In genomic region chr6:8524717-8525116, GRCm38 (mm10) we compare ENCODE assay signal across 16 mouse cellular contexts.
"Had no signal": no experiment of that assay in that cellular context is flagged by ENCODE, and none has a peak within 500 bp of the region (broad histone marks: within the 10 kb centered on the region; RNA-seq: fewer than 3 reads in every experiment).

No protein-coding gene starts in this region.

- H3K4me1 ChIP-seq: limb, embryonic 10.5 days had no signal

- H3K4me3 ChIP-seq: left cerebral cortex, adult 2 months; limb, embryonic 10.5 days; liver, embryonic 15.5 days; megakaryocyte, embryonic 14.5 days; myocyte had no signal

- H3K27me3 ChIP-seq: liver, embryonic 15.5 days; megakaryocyte, embryonic 14.5 days had no signal

- DNase-seq: kidney, adult 18-20 months; kidney, postnatal 10 days; kidney, postnatal 4 days; lung, adult 2 months; lung, postnatal 36 days; midbrain, embryonic 14.5 days; right cerebral cortex, postnatal 4 days; spleen, adult 18-20 months; thymus, adult 18-20 months; thymus, postnatal 25 days had no signal

- H3K9ac ChIP-seq: liver, embryonic 15.5 days had no signal

- H3K27ac ChIP-seq: left cerebral cortex, adult 2 months; limb, embryonic 10.5 days; liver, embryonic 15.5 days had no signal

- ATAC-seq: lung, postnatal 0 days had no signal

- H3K36me3 ChIP-seq: limb, embryonic 10.5 days; liver, embryonic 15.5 days had no signal
